Mouse (Mus musculus) layer of hippocampus, adult 11-12 months (tissue): ENCODE measurements around the gene Nat8.
A peak's percentile ranks its signal among the peaks of the same experiment; 100 is the strongest.
"Not testable (repeated sequence)": the region's sequence is repeated elsewhere in the genome, so short reads cannot be mapped to it uniquely, and the experiment has no call there.

Experiments used
- DNase-seq: peaks from one replicate; pipeline ENCODE4 v3.0.0; 2022; ENCODE audit warnings: low spot score

The Nat8 gene

DNA sequence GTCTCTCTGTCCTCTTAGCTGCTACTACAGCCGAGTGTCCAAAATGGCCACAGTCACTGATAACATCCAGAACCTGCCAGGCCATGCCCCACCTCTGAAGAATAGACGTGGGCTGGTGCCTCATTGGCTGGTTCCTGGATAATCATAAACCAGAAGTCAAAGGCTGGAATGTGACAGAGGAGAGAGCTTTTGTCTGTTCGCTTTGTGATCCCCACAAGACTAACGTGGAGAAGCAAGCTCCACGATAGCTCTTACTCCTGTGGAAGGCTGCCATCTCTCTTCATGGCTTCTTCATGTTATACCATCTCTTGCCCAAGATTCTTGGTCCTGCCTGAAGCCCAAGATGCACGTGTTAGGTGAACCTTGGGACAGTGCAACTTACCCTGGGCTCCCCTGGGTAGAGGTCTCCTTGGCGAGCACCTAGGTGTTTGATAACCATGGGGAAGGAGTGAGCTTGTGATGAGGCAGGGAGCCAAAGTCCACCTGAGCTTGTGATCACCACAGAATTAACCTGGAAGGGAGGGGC lies at the start of gene Nat8:
Nat8 (minus strand) TSS at position 287 of the 526 bp plus-strand sequence.
- no peak for DNase-seq

DNA sequence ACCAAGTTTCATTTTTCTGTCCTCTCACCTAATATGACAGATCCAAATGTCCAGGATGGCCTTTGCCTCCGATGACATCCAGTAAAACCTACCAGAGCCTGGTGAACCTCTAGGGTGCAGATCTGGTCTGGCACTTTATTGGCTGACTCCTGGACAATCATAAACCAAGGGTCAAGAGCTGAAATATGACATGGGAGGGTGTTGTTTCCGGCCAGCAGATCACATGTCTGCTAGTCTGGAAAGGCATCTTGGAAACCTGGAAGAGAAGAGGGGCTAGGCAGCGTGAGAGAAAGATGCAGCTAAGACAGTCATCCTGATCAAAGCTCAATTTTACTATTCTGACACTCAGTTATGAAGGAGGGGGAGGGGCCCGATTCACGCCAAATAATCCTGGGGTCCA lies 37.1 kb upstream of the Nat8 start, which contains the start of gene Nat8f2:
Nat8f2 (minus strand) TSS at position 153 of the 400 bp plus-strand sequence.
- DNase-seq: not testable (repeated sequence)

DNA sequence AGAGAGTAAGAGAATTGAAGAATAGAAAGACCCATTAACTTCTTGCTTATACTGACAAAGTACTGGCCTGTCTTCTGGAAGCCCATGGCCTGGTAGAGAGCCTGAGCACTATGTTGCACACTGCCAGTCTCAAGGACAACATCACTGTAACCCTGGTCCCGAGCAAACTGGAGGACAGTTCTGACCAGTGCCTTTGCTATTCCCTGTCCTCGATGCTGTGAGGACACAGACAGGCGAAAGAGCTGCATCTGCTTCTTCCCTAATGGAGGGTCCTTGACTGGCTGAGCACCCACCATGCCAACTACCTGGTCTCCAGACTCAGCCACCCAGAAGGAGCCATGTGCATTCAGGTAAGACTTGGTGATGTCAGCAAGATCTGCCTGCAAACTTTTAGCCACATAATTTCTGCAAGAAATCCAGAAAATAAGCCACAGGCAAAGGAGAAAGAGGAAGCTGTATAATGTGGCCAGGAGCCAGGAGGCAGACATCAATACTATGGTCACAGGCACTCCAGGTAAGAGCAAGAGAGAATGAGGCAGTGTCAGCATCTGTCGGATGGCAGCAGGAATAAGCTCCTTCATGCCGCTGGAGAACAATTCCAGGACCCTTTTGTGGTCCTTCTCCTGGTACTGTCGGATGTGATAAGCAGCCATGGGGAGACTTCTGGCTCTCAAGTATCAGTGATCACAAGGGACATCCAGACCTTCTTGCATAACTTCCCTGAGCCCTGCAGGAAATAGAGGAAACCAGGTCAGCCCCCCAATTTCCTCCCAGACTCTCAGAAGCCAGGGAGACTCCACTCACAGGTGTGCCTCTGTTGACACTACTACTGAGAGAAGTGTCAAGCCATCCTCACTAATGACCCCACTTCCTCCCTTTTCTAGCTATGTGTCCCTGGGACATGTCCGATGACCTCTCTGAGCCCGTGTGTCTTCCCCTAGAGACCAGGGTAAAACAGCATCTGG lies 36.1 kb upstream of the Nat8 start:
- DNase-seq: no peak

DNA sequence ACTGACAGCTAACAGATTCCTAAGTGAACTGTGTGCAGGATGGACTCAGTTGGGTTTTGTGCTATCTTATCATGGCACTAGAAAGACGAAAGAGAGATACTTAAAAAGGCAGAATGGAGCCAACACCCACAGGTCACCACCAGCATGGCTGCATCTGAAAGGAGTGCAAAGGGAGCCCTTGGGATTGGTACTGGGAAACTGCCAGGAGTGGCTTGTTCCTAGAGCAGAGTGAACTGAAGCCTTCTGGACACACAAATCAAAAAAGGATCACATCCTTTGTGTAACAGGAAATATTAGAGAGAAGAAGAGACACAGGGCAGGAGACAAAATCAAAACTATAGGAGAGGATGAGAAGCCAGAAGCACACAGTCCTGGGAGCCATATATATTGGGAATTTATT lies 35.1 kb upstream of the Nat8 start:
- not testable (repeated sequence) for DNase-seq

DNA sequence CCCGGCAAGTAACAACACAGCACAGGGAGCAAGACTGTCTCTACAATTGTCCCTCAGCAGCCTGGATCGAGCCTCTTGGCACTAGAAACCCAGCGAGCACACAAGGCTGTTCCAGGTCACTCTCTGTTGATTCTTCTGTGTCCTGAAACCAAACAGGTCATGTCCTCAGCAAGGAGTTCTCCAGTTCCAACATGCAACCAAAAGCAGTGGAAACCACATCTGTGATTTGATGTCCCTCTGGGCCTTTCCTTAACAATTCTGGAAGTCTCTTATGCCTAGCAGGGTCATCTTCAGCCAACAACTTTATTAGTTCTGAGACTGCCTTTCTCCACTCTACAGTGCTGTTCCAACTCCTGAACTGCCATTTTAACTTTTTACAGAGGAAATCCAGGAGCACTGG lies 34.3 kb upstream of the Nat8 start:
- not testable (repeated sequence) for DNase-seq

DNA sequence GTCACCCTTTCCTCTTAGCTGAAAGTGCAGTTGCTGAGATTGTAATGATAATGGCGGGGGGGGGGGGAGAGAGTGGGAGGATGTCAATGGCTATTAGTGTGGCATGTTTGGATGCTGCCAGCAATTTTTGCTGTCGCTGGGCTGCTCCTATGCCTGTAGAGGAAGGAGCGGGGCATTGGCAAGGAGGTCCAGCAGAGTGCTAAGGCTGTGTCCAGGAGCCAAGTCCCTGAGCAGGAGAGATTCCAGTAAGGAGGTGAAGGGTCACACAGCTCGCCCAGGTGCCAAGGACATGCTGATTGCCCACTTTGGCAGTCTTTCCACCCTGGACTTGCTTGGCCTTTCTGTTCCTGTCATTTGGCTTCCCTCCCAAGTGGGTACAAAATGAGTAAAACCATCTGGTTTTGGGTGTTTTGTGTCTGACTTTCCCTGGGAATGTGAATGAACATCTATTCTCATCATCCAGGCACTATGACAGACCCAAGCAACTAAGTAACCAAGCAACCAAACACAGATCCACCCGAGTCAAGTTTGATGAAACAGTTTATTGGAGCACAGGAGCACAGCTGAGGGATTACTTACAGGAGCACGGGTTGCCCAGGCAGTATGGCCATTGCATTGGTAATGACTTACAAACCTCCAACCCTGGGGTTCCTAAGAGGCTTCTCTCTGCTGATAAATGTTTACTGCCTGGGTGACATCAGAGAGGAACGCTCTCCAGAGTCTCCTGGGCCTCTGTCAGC lies 33.2 kb upstream of the Nat8 start:
- DNase-seq: peak; percentile 36

DNA sequence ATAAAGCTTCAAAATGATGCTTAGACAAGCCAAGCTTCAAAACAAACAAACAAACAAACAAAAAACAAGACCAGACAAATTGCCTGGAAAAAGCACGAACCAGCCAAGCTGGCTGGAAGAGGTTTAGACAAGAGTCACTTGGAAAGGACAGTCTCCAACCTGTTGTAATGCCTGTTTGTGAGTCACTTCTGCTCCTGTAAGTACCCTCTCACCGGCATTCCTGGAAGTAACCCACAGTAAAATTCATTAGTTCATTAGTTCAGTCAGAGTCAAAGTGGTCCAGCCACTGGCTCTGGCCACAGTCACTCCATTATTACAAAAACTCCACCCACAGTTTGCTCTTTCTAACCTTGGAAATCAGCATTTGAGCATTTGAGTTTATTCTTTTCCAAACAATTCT lies 32.0 kb upstream of the Nat8 start:
- no peak for DNase-seq

DNA sequence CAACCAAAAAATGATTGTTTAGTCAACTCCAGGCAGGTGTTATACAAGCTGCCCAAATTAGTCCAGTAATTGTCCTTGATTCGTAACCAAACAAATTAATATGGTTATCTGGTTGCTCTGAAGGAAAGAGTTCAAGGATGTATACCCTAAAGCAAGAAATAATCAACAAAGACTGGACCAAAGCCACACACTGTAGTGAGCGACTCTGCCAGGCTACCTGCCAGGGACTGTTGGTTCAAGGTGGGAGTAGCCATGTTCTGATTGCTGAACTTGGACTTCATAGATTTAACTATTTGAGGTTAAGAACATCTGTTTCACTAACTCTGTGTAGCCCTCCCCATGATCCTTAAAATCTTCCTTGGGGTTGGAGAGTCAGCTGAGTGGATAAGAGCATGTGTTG lies 31.3 kb upstream of the Nat8 start:
- no peak for DNase-seq

DNA sequence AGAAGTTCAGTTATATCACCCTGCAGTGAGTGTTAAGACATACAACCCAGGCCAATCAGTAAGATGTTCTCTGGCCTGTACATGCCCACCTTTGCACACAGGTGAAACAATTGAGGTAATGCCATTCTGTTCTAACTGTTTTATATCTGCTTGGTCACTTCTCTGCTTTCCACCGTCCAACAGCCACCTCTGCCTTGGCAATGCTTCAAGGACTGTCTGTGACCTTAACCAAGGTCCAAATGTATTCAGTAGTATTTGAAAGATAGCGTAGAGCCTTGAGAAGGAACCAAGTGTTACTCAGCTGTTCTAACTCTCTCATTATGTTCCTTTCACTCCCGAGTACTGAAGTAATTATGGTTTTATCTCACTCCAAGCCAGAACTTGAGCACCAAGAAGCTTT lies 30.7 kb upstream of the Nat8 start:
- DNase-seq: no peak

DNA sequence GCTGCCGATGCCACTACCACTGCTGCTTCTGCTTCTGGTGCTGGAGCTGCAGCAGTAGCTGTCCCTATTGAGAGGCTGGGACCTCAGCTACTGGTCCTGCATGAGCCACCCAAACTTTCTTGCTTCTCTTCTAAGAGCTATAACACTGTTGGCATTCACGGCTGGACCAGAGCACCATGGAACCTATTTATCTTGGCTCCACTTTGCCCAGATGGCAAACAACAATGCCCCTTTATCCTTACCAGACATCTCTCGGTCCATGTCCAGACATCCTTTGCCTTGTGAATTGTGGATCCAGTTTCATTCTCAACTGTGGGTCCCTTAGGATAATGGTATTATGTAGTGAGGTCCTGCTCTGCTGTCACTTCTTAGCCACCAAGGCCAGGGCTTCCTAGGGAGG lies 29.4 kb upstream of the Nat8 start:
- DNase-seq: no peak

DNA sequence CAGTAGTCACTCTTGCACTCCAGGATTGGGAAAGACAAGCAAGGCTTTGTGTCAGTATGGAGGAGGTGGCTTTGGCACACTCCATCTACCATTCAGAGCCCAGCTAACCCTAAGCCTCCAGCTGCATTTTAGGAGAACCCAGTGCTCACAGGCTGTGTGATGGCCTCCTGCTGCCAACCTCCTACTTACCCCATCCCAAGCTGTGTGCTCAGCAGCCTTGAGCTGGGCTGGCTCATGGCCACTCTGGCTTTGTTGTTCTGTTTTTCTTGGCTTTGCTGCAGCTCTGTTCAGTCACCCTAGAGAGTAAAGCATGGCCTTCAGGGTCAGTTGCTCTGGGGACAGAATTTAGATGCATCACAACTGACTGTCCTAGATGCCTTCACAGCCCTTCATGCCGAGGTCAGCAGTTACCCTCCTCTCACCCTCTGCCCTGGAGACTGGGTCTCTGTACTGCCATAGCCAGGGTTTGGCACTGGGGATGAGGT lies 24.4 kb upstream of the Nat8 start:
- DNase-seq: peak; percentile 85

DNA sequence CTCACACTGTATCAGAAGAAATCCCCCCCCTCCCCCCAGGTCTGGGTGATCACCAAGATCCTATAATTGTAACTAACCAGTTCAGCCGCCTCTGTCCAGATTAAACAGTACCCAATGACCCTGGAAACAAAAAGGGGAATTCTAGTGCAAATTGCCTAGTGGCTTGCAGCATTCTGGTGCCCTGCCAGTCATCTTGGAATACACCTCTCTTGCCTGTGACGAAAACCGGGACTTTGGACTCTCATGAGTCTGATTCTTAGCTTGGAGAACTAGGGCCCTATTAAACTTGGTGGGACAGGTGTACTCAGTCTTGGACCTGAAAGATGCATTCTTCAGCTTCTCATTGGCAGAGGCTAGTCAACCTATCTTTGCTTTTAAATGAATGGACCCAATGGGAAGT lies 21.6 kb upstream of the Nat8 start:
- DNase-seq: no peak

DNA sequence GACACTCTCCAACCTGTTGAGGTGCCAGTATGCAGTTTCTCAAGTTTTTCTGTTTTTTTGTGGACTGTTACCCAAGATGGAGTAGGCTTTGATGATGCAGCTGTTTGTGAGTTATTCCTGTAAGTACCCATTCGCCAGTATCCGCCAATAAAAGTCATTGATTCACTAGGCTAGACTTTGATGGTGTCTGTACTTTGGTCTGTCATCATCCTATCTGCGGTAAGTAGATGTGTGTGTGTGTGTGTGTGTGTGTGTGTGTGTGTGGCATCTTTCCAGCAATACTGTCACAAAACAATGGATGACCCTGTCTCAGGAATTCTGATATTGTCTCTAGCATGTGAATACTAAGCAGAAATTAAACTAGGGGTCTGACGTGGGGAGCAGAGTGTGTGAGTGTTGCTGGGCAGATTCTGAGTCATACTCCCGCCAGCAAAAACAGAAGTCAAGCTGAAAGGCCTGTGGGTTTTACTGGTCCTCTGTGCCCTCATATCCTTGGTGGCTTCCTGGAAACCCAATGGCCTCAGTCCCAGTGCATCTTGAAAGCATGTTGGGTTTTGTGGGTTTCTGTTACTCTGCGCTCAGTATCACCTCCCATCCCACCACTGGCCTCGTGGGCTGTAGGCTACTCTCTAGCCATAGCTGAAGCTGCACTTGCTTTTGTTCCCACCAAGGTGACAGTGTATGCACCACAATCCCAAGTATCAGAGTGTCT lies 19.3 kb upstream of the Nat8 start:
- no peak for DNase-seq

DNA sequence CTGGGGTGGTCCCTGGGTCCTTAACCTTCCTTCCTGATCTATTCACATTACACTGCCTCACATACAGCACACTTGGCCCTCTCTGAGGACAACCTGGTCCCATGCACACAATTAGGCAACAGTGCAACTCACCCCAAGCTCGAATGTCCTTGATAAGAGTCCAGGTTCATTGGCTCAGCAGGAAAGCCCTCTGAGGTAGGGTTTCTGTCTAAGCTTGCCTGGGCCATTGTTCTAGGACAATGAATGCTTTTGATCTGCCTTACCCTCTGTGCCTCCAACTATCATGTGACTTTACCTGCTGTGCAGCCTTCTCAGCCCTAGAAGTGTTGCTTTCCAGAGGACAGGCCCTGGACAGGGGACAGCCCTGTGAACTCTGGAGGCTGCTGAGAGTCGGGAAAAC lies 17.4 kb upstream of the Nat8 start:
- DNase-seq: no peak

DNA sequence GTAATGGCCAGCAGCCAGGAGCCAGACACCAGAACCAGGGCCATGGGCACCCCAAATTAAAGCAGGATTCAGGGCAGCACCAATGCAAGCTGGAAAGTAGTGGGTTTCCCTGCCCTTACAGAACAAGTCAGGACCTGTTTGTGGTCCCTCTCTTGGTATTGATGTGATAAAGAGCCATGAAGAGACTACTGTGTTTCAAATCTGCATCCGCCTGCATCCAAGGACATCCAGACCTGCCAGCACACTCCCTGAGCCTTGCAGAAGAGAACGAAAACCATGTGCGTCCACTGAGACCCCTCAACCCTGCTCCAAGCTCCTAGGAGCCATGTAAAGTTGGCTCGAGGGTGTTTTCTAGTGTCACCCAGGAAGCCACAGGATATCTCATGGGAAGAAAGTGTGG lies 16.3 kb upstream of the Nat8 start:
- no peak for DNase-seq

DNA sequence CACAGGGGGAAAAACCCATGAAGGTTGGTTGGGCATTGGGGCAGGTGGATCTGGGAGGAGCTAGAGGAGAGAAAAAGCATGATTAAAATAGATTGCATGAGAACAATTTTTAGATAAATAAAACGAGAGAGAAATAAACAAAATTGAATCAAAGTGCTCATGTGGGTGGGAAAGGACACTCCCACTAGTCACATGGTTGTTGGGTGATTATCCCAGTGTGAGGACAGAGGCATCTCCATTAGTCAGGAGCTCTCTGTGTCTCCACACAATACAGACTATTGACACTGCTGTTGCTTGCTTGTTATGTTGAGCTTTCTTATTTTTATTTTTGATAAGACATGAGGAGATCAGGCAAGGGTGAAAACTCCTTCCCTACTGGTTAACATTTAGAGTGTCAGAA lies 15.0 kb upstream of the Nat8 start:
- DNase-seq: no peak

DNA sequence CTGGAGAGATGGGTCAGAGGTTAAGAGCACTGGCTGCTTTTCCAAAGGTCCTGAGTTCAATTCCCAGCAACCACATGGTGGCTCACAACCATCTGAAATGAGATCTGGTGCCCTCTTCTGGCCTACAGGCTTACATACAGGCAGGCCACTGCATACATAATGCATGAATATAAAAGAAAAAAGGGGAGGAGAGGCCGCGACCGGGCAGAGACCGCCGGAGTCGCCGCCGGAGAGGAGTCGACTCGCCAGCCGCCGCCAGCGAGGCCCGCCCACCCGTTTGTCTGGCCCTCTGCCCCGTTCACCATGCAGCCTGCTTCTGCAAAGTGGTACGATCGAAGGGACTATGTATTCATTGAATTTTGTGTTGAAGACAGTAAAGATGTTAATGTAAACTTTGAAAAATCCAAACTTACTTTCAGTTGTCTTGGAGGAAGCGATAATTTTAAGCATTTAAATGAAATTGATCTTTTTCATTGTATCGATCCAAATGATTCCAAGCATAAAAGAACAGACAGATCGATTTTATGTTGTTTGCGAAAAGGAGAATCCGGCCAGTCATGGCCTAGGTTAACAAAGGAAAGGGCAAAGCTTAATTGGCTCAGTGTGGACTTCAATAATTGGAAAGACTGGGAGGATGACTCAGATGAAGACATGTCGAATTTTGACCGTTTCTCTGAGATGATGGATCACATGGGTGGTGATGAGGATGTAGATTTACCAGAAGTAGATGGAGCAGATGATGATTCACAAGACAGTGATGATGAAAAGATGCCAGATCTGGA lies 12.0 kb upstream of the Nat8 start:
- not testable (repeated sequence) for DNase-seq

DNA sequence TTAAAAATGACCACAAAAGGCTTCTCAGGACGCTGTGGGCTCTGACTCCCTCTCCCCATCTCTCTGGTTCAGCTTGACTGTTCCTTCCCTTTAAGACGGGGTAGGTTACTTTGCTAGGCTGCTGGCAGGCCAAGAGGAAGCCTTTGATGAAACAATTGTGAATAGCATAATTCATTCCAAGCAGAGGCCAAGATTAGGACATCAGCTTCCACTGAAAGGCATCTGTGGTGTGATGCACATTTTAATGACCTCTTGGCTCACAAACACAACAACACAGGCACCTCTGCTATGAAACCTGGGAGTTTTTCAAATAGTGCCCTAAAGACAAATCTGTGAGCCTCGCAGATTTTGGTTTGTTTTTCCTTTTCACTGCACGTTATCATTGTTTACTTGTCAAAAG lies 8.1 kb upstream of the Nat8 start:
- DNase-seq: peak; percentile 29

DNA sequence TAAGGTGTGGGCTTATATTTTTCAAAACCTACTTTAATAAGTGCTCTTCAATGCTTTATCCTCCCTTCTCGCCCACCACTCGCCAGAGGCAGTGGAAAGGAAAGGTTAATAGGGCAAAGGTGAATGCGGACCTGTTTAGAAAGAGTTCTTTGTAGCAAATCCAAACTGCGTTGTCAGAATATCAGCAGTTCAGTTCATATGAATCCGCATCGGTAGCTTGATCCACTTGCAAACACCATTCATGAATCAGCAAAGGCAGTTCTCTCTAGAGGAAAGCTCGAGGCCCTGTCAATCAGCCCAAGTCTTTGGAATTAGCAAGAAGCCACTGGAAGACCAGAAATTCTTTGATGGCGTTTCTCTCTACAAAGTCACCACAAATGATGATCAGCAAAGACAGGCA lies 6.8 kb upstream of the Nat8 start:
- DNase-seq: no peak

DNA sequence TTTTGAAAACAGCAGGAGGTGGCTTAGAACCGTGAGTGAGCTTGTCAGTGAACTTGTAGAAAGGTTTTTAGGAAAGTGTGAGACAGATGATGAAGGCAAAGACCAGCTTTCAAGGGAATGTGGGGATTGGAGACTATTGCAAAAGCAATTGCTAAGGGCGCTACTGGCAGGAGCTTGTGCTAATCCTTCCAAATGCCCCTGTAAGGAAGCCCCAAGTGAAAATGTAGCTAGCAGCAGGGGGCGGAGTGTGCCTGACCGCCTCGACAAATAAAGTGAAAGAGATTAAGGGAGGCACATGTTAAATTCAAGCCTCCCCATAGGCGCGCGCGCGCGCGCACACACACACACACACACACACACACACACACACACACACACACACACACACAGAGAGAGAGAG lies 5.4 kb upstream of the Nat8 start:
- peak; percentile 44 for DNase-seq

DNA sequence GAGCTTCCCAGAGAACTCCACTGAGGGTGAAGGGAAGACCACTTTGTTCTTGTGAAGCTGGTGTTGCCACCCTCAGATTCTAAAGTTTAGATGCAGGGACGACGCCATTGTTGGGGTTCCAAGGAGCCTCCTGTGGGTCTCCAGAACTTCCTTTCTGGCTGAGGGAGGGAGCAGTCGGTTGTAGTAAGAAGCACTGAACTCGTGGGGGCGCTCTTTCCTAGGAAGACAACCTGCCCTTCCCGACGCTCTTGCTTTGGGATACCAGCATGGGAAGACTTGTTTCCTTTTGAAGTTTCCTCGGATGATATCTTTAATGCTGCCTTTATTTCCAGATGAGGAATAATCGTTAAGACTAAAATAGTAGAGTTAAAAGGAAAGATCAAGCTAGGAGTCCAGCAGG lies 4.9 kb upstream of the Nat8 start:
- peak; percentile 62 for DNase-seq
